Mouse (Mus musculus): ENCODE data around the gene Slc1a5.
A peak's percentile ranks its signal among the peaks of the same experiment; 100 is the strongest.

DNA sequence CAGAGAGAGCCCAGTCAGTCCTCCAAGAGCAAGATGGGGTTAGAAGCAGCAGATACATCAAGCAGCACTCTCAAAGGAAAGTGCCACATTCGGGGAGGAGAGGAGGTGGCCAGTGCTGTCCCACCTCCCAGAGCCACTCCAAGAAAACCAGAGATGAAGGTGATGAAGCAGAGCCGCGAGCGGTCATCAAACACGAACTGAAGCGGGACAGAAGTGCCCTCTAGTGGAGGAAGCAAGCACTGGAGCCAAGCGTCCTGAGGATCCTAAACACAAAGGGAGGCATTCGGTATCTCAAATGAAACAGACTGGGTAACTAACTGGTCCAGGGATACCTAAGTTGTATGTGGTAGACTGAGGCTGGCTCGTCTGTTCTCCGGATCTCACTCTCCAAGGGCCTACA lies 28.6 kb downstream of the Slc1a5 start:
- TF ChIP-seq EP300 (IDR thresholded peaks at IDR 0.05; ENCODE audit: low read depth) (no peak), CTCF (IDR thresholded peaks at IDR 0.05; ENCODE audit: low read depth) (peak; percentile 85)

Measured in heart, postnatal 0 days (tissue).